Mouse (Mus musculus) brain, adult 10 weeks (tissue): ENCODE measurements around the gene Tspan9. TPM values are rescaled to one million over a fixed set of nuclear protein-coding genes. Genes with fewer than 3 reads are reported as not detected.

Experiments used
- polyA plus RNA-seq: library from polyadenylated mRNA; stranded (reverse); fragments of 350-450 nt; fragmentation: Illumina TruSeq; extraction: RNeasy Lipid Tissue Mini Kit (QIAGEN cat#74804); gene quantifications from one replicate; pipeline ENCODE4 v1.2.3, GENCODE M21; 2015; ENCODE audit warnings: low read depth, low replicate concordance

Tspan9 gene
- 42.2 TPM for polyA plus RNA-seq

GRCm38 (mm10) chr6:128143390-128144020 lies at the start of gene Tspan9:
Gene Tspan9 (minus strand): TSS chr6:128143594.

Other genes starting within 250 kb of the Tspan9 start
- gene Tead4, start 157.2 kb upstream of the Tspan9 start, polyA plus RNA-seq = 0.42 TPM
- gene Tulp3, start 212.3 kb upstream of the Tspan9 start, polyA plus RNA-seq = 17.5 TPM
- 23.5 TPM for gene Rhno1, start 219.3 kb upstream of the Tspan9 start, polyA plus RNA-seq
- gene Foxm1, start 219.4 kb upstream of the Tspan9 start, polyA plus RNA-seq = 1.3 TPM
- 2.7 TPM for gene Tex52, start 231.9 kb upstream of the Tspan9 start, polyA plus RNA-seq
- gene Gm44596, start 231.9 kb upstream of the Tspan9 start, polyA plus RNA-seq = not detected